In genomic region chr16:92920947-92921346, GRCm38 (mm10) we compare ENCODE assay signal across 22 mouse cellular contexts.
A peak's percentile ranks its signal among the peaks of the same experiment; 100 is the strongest.
DNase-seq lines count a peak whose midpoint lies in the region; ATAC-seq and TF ChIP-seq lines count a peak whose summit lies in the region.
"Had no signal": no experiment of that assay in that cellular context is flagged by ENCODE, and none has a peak within 500 bp of the region (broad histone marks: within the 10 kb centered on the region; RNA-seq: fewer than 3 reads in every experiment).

No protein-coding gene starts in this region.

- no peak for TF ChIP-seq CTCF in MEL (IDR thresholded peaks at IDR 0.05 in 2 of 3, conservative IDR thresholded peaks at IDR 0.05 in 1 of 3; ENCODE audit: control insufficient read depth in 1 of 3, insufficient read depth in 1 of 3, low read depth in 2 of 3, low read length in 3 of 3, poor library complexity in 1 of 3, severe bottlenecking in 1 of 3)

- peaks cover 4 to 9% of the 10 kb centered on the region in 2 experiments for H3K4me1 ChIP-seq in MEL (ENCODE audit: control insufficient read depth in 1 of 2, insufficient read depth in 2 of 2, low read length in 2 of 2)
- H3K4me1 ChIP-seq: forebrain, embryonic 12.5 days; forebrain, embryonic 15.5 days; hindbrain, embryonic 10.5 days; hindbrain, embryonic 13.5 days had no signal

- H3K4me3 ChIP-seq in MEL (ENCODE audit: control insufficient read depth in 1 of 2, insufficient read depth in 1 of 2, low read depth in 2 of 2, low read length in 2 of 2): no peak overlapping the region
- H3K4me3 ChIP-seq: embryonic facial prominence, embryonic 10.5 days; embryonic facial prominence, embryonic 13.5 days; erythroblast, embryonic 14.5 days; forebrain, embryonic 12.5 days; forebrain, embryonic 15.5 days; hindbrain, embryonic 10.5 days; hindbrain, embryonic 13.5 days had no signal

- H3K9me3 ChIP-seq in MEL (replicated peaks; ENCODE audit: insufficient read depth, low read length): no peaks in the 10 kb centered on the region
- H3K9me3 ChIP-seq: embryonic facial prominence, embryonic 10.5 days; embryonic facial prominence, embryonic 13.5 days; forebrain, embryonic 12.5 days; forebrain, embryonic 15.5 days; hindbrain, embryonic 10.5 days; hindbrain, embryonic 13.5 days had no signal

- TF ChIP-seq EP300 in MEL (IDR thresholded peaks at IDR 0.05; ENCODE audit: low read depth in 1 of 2, low read length in 2 of 2): peak; percentile 35 to 49; a peak in 3 of 4 replicates

- H3K9ac ChIP-seq in MEL (ENCODE audit: control insufficient read depth, low read depth, low read length, poor library complexity, severe bottlenecking): no peak overlapping the region
- H3K9ac ChIP-seq: embryonic facial prominence, embryonic 13.5 days; forebrain, embryonic 12.5 days; forebrain, embryonic 15.5 days; hindbrain, embryonic 13.5 days had no signal

- no peaks in the 10 kb centered on the region for H3K27me3 ChIP-seq in MEL (ENCODE audit: control insufficient read depth in 1 of 2, insufficient read depth in 2 of 2, low read length in 2 of 2)
- H3K27me3 ChIP-seq: forebrain, embryonic 12.5 days; forebrain, embryonic 15.5 days; hindbrain, embryonic 13.5 days had no signal

- ATAC-seq in common myeloid progenitor, adult 5-6 weeks (replicated peaks; ENCODE audit: low read depth, poor library complexity, severe bottlenecking): peak; percentile 71
- ATAC-seq in megakaryocyte progenitor cell, adult 5-6 weeks (replicated peaks; ENCODE audit: poor library complexity): peak; percentile 57
- ATAC-seq: forebrain, embryonic 15.5 days; hindbrain, embryonic 16.5 days had no signal

- no peak for TF ChIP-seq POLR2A in MEL (IDR thresholded peaks at IDR 0.05; ENCODE audit: control insufficient read depth in 1 of 2, insufficient read depth in 1 of 2, low read depth in 1 of 2, low read length in 2 of 2, poor library complexity in 1 of 2)

- DNase-seq in MEL (ENCODE audit: low read depth, low spot score): peak; percentile 77
- DNase-seq in testis, postnatal 10 days (ENCODE audit: low spot score): no peak
- DNase-seq in right cerebral cortex, postnatal 14 days: no peak
- no peak for DNase-seq in urinary bladder, postnatal 36 days (ENCODE audit: low spot score in 2 of 2)
- DNase-seq: adrenal gland, adult 2 months; adrenal gland, postnatal 14 days; cerebellum, adult 11 months; cerebellum, adult 2 months; cerebellum, adult 9-11 months; cerebellum, postnatal 25 days; embryo, embryonic 11 days; gastrocnemius, postnatal 25 days had no signal

- peaks cover 0 to 4% of the 10 kb centered on the region in 2 experiments; a peak in 1 of 4 replicates for H3K36me3 ChIP-seq in MEL (ENCODE audit: control insufficient read depth in 1 of 2, insufficient read depth in 2 of 2, low read length in 2 of 2)
- H3K36me3 ChIP-seq: embryonic facial prominence, embryonic 10.5 days; embryonic facial prominence, embryonic 13.5 days; forebrain, embryonic 12.5 days; forebrain, embryonic 15.5 days; hindbrain, embryonic 10.5 days; hindbrain, embryonic 13.5 days had no signal

- H3K79me2 ChIP-seq in MEL (ENCODE audit: control insufficient read depth, insufficient read depth, low read length, poor library complexity): no peaks in the 10 kb centered on the region

- peak overlapping the region; percentile 26; the same call in 1 of the 2 replicates for H3K27ac ChIP-seq in MEL (ENCODE audit: control insufficient read depth, low read depth, low read length)
- H3K27ac ChIP-seq: embryonic facial prominence, embryonic 10.5 days; embryonic facial prominence, embryonic 13.5 days; forebrain, embryonic 12.5 days; forebrain, embryonic 15.5 days; hindbrain, embryonic 10.5 days; hindbrain, embryonic 13.5 days had no signal

- TF ChIP-seq RAD21 in MEL (IDR thresholded peaks at IDR 0.05; ENCODE audit: low read depth, low read length): no peak

TF ChIP-seq in MEL, 35 proteins besides CTCF, POLR2A, EP300 and RAD21:
- no peak for TF ChIP-seq E2F4 (IDR thresholded peaks at IDR 0.05; ENCODE audit: borderline replicate concordance, low read depth, low read length)
- TF ChIP-seq TAL1 (IDR thresholded peaks at IDR 0.05; ENCODE audit: low read length): no peak
- TF ChIP-seq MAFK (IDR thresholded peaks at IDR 0.05; ENCODE audit: borderline replicate concordance, low read depth, low read length): no peak
- 0 out of 2 replicates have a peak, but pooled peaks have one; percentile 11 for TF ChIP-seq TCF12 (IDR thresholded peaks at IDR 0.05; ENCODE audit: low read depth, low read length)
- TF ChIP-seq MYB (IDR thresholded peaks at IDR 0.05; ENCODE audit: low read depth, low read length): 0 out of 2 replicates have a peak, but pooled peaks have one; percentile 43
- no peak for TF ChIP-seq NRF1 (IDR thresholded peaks at IDR 0.05; ENCODE audit: insufficient read depth, low read depth, low read length, poor library complexity, severe bottlenecking)
- no peak for TF ChIP-seq TBP (IDR thresholded peaks at IDR 0.05; ENCODE audit: low read depth, low read length)
- peak; percentile 20; the same call in 1 of the 2 replicates for TF ChIP-seq ETS1 (IDR thresholded peaks at IDR 0.05; ENCODE audit: low read depth, low read length)
- TF ChIP-seq BHLHE40 (IDR thresholded peaks at IDR 0.05; ENCODE audit: borderline replicate concordance, low read depth, low read length): 0 out of 2 replicates have a peak, but pooled peaks have one; percentile 14
- TF ChIP-seq JUND (IDR thresholded peaks at IDR 0.05; ENCODE audit: low read depth, low read length): 0 out of 2 replicates have a peak, but pooled peaks have one; percentile 7
- TF ChIP-seq ZMIZ1 (IDR thresholded peaks at IDR 0.05; ENCODE audit: low read depth, low read length): no peak
- no peak for TF ChIP-seq UBTF (IDR thresholded peaks at IDR 0.05; ENCODE audit: borderline replicate concordance, insufficient read depth, low read depth, low read length)
TF ChIP-seq in MEL: peak in this region for 5.
